Comparison of ENCODE assay signal across 11 mouse cellular contexts in genomic region chr10:80856908-80857307, GRCm38 (mm10). TPM values are rescaled to one million over a fixed set of nuclear protein-coding genes. Genes with fewer than 3 reads are reported as not detected.
A peak's percentile ranks its signal among the peaks of the same experiment; 100 is the strongest.
DNase-seq lines count a peak whose midpoint lies in the region; ATAC-seq and TF ChIP-seq lines count a peak whose summit lies in the region.
"Had no signal": no experiment of that assay in that cellular context is flagged by ENCODE, and none has a peak within 500 bp of the region (broad histone marks: within the 10 kb centered on the region; RNA-seq: fewer than 3 reads in every experiment).

No protein-coding gene starts in this region.

- H3K4me3 ChIP-seq in intestine, embryonic 15.5 days (replicated peaks): no peak overlapping the region
- no peak overlapping the region for H3K4me3 ChIP-seq in intestine, postnatal 0 days (ENCODE audit: low read depth, low read length)
- H3K4me3 ChIP-seq in embryonic facial prominence, embryonic 12.5 days: 0 out of 2 replicates have a peak overlapping the region, but pooled peaks have one; percentile 87
- no peak overlapping the region for H3K4me3 ChIP-seq in limb, embryonic 11.5 days (ENCODE audit: low read depth, low read length)
- no peak overlapping the region for H3K4me3 ChIP-seq in myocyte

- H3K9ac ChIP-seq in intestine, embryonic 15.5 days: no peak overlapping the region
- no peak overlapping the region for H3K9ac ChIP-seq in intestine, postnatal 0 days (ENCODE audit: low read depth, low read length)
- peak overlapping the region; percentile 84 for H3K9ac ChIP-seq in embryonic facial prominence, embryonic 12.5 days
- no peak overlapping the region for H3K9ac ChIP-seq in limb, embryonic 11.5 days (ENCODE audit: low read length)

- H3K9me3 ChIP-seq in intestine, embryonic 15.5 days: no peaks in the 10 kb centered on the region
- H3K9me3 ChIP-seq in intestine, postnatal 0 days (ENCODE audit: control insufficient read depth): no peaks in the 10 kb centered on the region
- H3K9me3 ChIP-seq in embryonic facial prominence, embryonic 12.5 days: no peaks in the 10 kb centered on the region
- no peaks in the 10 kb centered on the region for H3K9me3 ChIP-seq in limb, embryonic 11.5 days (ENCODE audit: control insufficient read depth, low read length)

- WGBS in intestine, embryonic 15.5 days: 57% methylated on average over 5 of the region's 5 CpGs
- WGBS in intestine, postnatal 0 days: 53% methylated on average over 5 of the region's 5 CpGs
- WGBS in embryonic facial prominence, embryonic 12.5 days: 59% methylated on average over 5 of the region's 5 CpGs
- 88% methylated on average over 5 of the region's 5 CpGs for WGBS in limb, embryonic 11.5 days

- no peak for TF ChIP-seq POLR2A in myocyte (IDR thresholded peaks at IDR 0.05; ENCODE audit: insufficient read length, low read depth)

- H3K27me3 ChIP-seq in intestine, embryonic 15.5 days (replicated peaks): no peaks in the 10 kb centered on the region
- H3K27me3 ChIP-seq in intestine, postnatal 0 days (replicated peaks; ENCODE audit: control insufficient read depth, insufficient read depth, low read length): no peaks in the 10 kb centered on the region
- H3K27me3 ChIP-seq in embryonic facial prominence, embryonic 12.5 days: no peaks in the 10 kb centered on the region
- H3K27me3 ChIP-seq in limb, embryonic 11.5 days (ENCODE audit: control insufficient read depth, insufficient read depth, low read length): no peaks in the 10 kb centered on the region
- no peaks in the 10 kb centered on the region for H3K27me3 ChIP-seq in myocyte (ENCODE audit: control insufficient read depth, insufficient read depth, insufficient read length)
- H3K27me3 ChIP-seq: CH12.LX had no signal

- H3K4me2 ChIP-seq in intestine, embryonic 15.5 days (replicated peaks): peak overlapping the region; percentile 98
- no peak overlapping the region; the same call in 1 of the 2 replicates for H3K4me2 ChIP-seq in intestine, postnatal 0 days (replicated peaks; ENCODE audit: low read depth)
- peak overlapping the region; percentile 98; the same call in 1 of the 2 replicates for H3K4me2 ChIP-seq in embryonic facial prominence, embryonic 12.5 days (replicated peaks)
- H3K4me2 ChIP-seq in limb, embryonic 11.5 days (ENCODE audit: low read depth, severe bottlenecking): peak overlapping the region; percentile 12; the same call in 1 of the 2 replicates
- peak overlapping the region; percentile 93 for H3K4me2 ChIP-seq in myocyte (ENCODE audit: low read depth)

- DNase-seq in limb, embryonic 11.5 days (ENCODE audit: low spot score): no peak
- DNase-seq in embryo, embryonic 10.5 days (ENCODE audit: low spot score): no peak
- DNase-seq in right cerebral cortex, postnatal 10 days (ENCODE audit: low spot score in 2 of 2): no peak
- DNase-seq: kidney, adult 18-20 months had no signal

- H3K36me3 ChIP-seq in intestine, embryonic 15.5 days: peaks cover 13% of the 10 kb centered on the region
- peaks cover 17% of the 10 kb centered on the region for H3K36me3 ChIP-seq in intestine, postnatal 0 days (ENCODE audit: control insufficient read depth, insufficient read depth)
- H3K36me3 ChIP-seq in embryonic facial prominence, embryonic 12.5 days: peaks cover 19% of the 10 kb centered on the region
- H3K36me3 ChIP-seq in limb, embryonic 11.5 days (ENCODE audit: control insufficient read depth, insufficient read depth, low read length): peaks cover 11% of the 10 kb centered on the region
- no peaks in the 10 kb centered on the region for H3K36me3 ChIP-seq in myocyte (ENCODE audit: control insufficient read depth, insufficient read depth)

- no peak for TF ChIP-seq CTCF in intestine, postnatal 0 days (IDR thresholded peaks at IDR 0.05; ENCODE audit: low read depth)

- peaks cover 24% of the 10 kb centered on the region for H3K79me2 ChIP-seq in myocyte (ENCODE audit: control insufficient read depth, insufficient read depth)

- ATAC-seq in intestine, embryonic 15.5 days: 0 out of 2 replicates have a peak, but pooled peaks have one; percentile 23
- ATAC-seq in intestine, postnatal 0 days: no peak
- no peak for ATAC-seq in embryonic facial prominence, embryonic 12.5 days (ENCODE audit: insufficient number of reproducible peaks, insufficient read depth, low FRiP score, low TSS enrichment)
- no peak for ATAC-seq in limb, embryonic 11.5 days (ENCODE audit: insufficient number of reproducible peaks, low FRiP score, low TSS enrichment, low read depth)
- no peak for ATAC-seq in megakaryocyte progenitor cell, adult 5-6 weeks (replicated peaks; ENCODE audit: poor library complexity)

- peaks cover 40% of the 10 kb centered on the region for H3K4me1 ChIP-seq in intestine, embryonic 15.5 days (replicated peaks)
- H3K4me1 ChIP-seq in intestine, postnatal 0 days (replicated peaks; ENCODE audit: control insufficient read depth, insufficient read depth, low read length): peaks cover 12% of the 10 kb centered on the region; the same call in 1 of the 2 replicates
- peaks cover 34% of the 10 kb centered on the region for H3K4me1 ChIP-seq in embryonic facial prominence, embryonic 12.5 days
- peaks cover 10% of the 10 kb centered on the region for H3K4me1 ChIP-seq in limb, embryonic 11.5 days (ENCODE audit: control insufficient read depth, insufficient read depth, low read length)

- H3K27ac ChIP-seq in intestine, embryonic 15.5 days: 0 out of 2 replicates have a peak overlapping the region, but pooled peaks have one; percentile 6
- H3K27ac ChIP-seq in intestine, postnatal 0 days (ENCODE audit: low read depth, low read length): no peak overlapping the region
- H3K27ac ChIP-seq in embryonic facial prominence, embryonic 12.5 days: 0 out of 2 replicates have a peak overlapping the region, but pooled peaks have one; percentile 38
- no peak overlapping the region for H3K27ac ChIP-seq in limb, embryonic 11.5 days (replicated peaks; ENCODE audit: low read depth, low read length)

- no peak overlapping the region for H3ac ChIP-seq in myocyte (ENCODE audit: control insufficient read depth, insufficient read length)

TF ChIP-seq in myocyte, 11 proteins besides CTCF, POLR2A, EP300 and RAD21 (continues in another document):
- no peak for TF ChIP-seq REST (IDR thresholded peaks at IDR 0.05; ENCODE audit: insufficient read depth, insufficient read length)
- no peak for TF ChIP-seq TCF3 (IDR thresholded peaks at IDR 0.05; ENCODE audit: insufficient read length, low read depth)
- no peak for TF ChIP-seq E2F4 (IDR thresholded peaks at IDR 0.05; ENCODE audit: insufficient read depth)
- TF ChIP-seq MYOD1 (IDR thresholded peaks at IDR 0.05; ENCODE audit: control insufficient read depth in 1 of 3, insufficient read length in 2 of 3, low read depth in 2 of 3): no peak

RNA-seq across cellular contexts. Expression of gene Sppl2b, which starts 1.8 kb away (rescaled TPM):
- polyA plus RNA-seq in intestine, embryonic 15.5 days (2015; fragmentation: Nextera tagmentation; extraction: Ambion mirVana): 34.8 and 37.8 TPM in 2 replicates
- polyA plus RNA-seq in intestine, postnatal 0 days (2015; fragmentation: Nextera tagmentation; extraction: Ambion mirVana): 12.9 and 13.4 TPM in 2 replicates
- 52.0 and 53.0 TPM in 2 replicates for polyA plus RNA-seq in embryonic facial prominence, embryonic 12.5 days (2016; fragmentation: Nextera tagmentation; extraction: Ambion mirVana)
- 26.8 and 28.1 TPM in 2 replicates for polyA plus RNA-seq in limb, embryonic 11.5 days (2014; fragmentation: Nextera tagmentation; extraction: Ambion mirVana)
- 31.0 TPM for polyA plus RNA-seq in myocyte (2012; fragmentation: generic; extraction: Trizol)
- total RNA-seq in megakaryocyte progenitor cell, adult 5-6 weeks (2015): 17.7 and 18.2 TPM in 2 replicates
- total RNA-seq in megakaryocyte progenitor cell, adult 5-6 weeks (2017): 29.4 and 39.4 TPM in 2 replicates

RNA-seq across cellular contexts. Expression of gene Lsm7, which starts 1.9 kb away (rescaled TPM):
- polyA plus RNA-seq in intestine, embryonic 15.5 days (2015; fragmentation: Nextera tagmentation; extraction: Ambion mirVana): 270 and 286 TPM in 2 replicates
- 129 and 130 TPM in 2 replicates for polyA plus RNA-seq in intestine, postnatal 0 days (2015; fragmentation: Nextera tagmentation; extraction: Ambion mirVana)
- polyA plus RNA-seq in embryonic facial prominence, embryonic 12.5 days (2016; fragmentation: Nextera tagmentation; extraction: Ambion mirVana): 314 and 329 TPM in 2 replicates
- 375 and 398 TPM in 2 replicates for polyA plus RNA-seq in limb, embryonic 11.5 days (2014; fragmentation: Nextera tagmentation; extraction: Ambion mirVana)
- polyA plus RNA-seq in myocyte (2012; fragmentation: generic; extraction: Trizol): 150 TPM
- 125 and 137 TPM in 2 replicates for total RNA-seq in megakaryocyte progenitor cell, adult 5-6 weeks (2015)
- 307 and 354 TPM in 2 replicates for total RNA-seq in megakaryocyte progenitor cell, adult 5-6 weeks (2017)

RNA-seq across cellular contexts. Expression of gene Lingo3, which starts 13.1 kb away (rescaled TPM):
- polyA plus RNA-seq in intestine, embryonic 15.5 days (2015; fragmentation: Nextera tagmentation; extraction: Ambion mirVana): 0.05 and 0.09 TPM in 2 replicates
- polyA plus RNA-seq in intestine, postnatal 0 days (2015; fragmentation: Nextera tagmentation; extraction: Ambion mirVana): 0.04 TPM in 1 of 2 replicates, not detected in the other
- polyA plus RNA-seq in embryonic facial prominence, embryonic 12.5 days (2016; fragmentation: Nextera tagmentation; extraction: Ambion mirVana): 1.7 and 2.1 TPM in 2 replicates
- 0.33 and 0.36 TPM in 2 replicates for polyA plus RNA-seq in limb, embryonic 11.5 days (2014; fragmentation: Nextera tagmentation; extraction: Ambion mirVana)
- 0.05 TPM for polyA plus RNA-seq in myocyte (2012; fragmentation: generic; extraction: Trizol)
- total RNA-seq in megakaryocyte progenitor cell, adult 5-6 weeks (2015): not detected in 2 replicates
- total RNA-seq in megakaryocyte progenitor cell, adult 5-6 weeks (2017): not detected in 2 replicates

RNA-seq across cellular contexts. Expression of gene Tmprss9, which starts 14.7 kb away (rescaled TPM):
- polyA plus RNA-seq in intestine, embryonic 15.5 days (2015; fragmentation: Nextera tagmentation; extraction: Ambion mirVana): 0.05 TPM in 1 of 2 replicates, not detected in the other
- not detected in 2 replicates for polyA plus RNA-seq in intestine, postnatal 0 days (2015; fragmentation: Nextera tagmentation; extraction: Ambion mirVana)
- polyA plus RNA-seq in embryonic facial prominence, embryonic 12.5 days (2016; fragmentation: Nextera tagmentation; extraction: Ambion mirVana): 0.09 and 0.10 TPM in 2 replicates
- not detected in 2 replicates for polyA plus RNA-seq in limb, embryonic 11.5 days (2014; fragmentation: Nextera tagmentation; extraction: Ambion mirVana)
- polyA plus RNA-seq in myocyte (2012; fragmentation: generic; extraction: Trizol): 0.05 TPM
- not detected in 2 replicates for total RNA-seq in megakaryocyte progenitor cell, adult 5-6 weeks (2015)
- total RNA-seq in megakaryocyte progenitor cell, adult 5-6 weeks (2017): not detected in 2 replicates
- total RNA-seq: adrenal gland, postnatal 4 days had no signal

RNA-seq across cellular contexts. Expression of gene Oaz1, which starts 30.5 kb away (rescaled TPM):
- polyA plus RNA-seq in intestine, embryonic 15.5 days (2015; fragmentation: Nextera tagmentation; extraction: Ambion mirVana): 1,393 and 1,601 TPM in 2 replicates
- polyA plus RNA-seq in intestine, postnatal 0 days (2015; fragmentation: Nextera tagmentation; extraction: Ambion mirVana): 1,008 and 1,019 TPM in 2 replicates
- polyA plus RNA-seq in embryonic facial prominence, embryonic 12.5 days (2016; fragmentation: Nextera tagmentation; extraction: Ambion mirVana): 1,786 and 1,871 TPM in 2 replicates
- polyA plus RNA-seq in limb, embryonic 11.5 days (2014; fragmentation: Nextera tagmentation; extraction: Ambion mirVana): 2,003 and 2,108 TPM in 2 replicates
- 1,349 TPM for polyA plus RNA-seq in myocyte (2012; fragmentation: generic; extraction: Trizol)
- total RNA-seq in megakaryocyte progenitor cell, adult 5-6 weeks (2015): 1,168 and 1,276 TPM in 2 replicates
- total RNA-seq in megakaryocyte progenitor cell, adult 5-6 weeks (2017): 222 and 291 TPM in 2 replicates

Comparison
In these comparisons a context has a peak if more than half of its experiments do, and no peak if none do; other contexts are left out.
1. H3K27ac ChIP-seq: peak in intestine, embryonic 15.5 days (single experiment) and embryonic facial prominence, embryonic 12.5 days (single experiment); none in intestine, postnatal 0 days (single experiment) and limb, embryonic 11.5 days (single experiment).